17 mouse cellular contexts compared by ENCODE assay signal in the genomic region with DNA sequence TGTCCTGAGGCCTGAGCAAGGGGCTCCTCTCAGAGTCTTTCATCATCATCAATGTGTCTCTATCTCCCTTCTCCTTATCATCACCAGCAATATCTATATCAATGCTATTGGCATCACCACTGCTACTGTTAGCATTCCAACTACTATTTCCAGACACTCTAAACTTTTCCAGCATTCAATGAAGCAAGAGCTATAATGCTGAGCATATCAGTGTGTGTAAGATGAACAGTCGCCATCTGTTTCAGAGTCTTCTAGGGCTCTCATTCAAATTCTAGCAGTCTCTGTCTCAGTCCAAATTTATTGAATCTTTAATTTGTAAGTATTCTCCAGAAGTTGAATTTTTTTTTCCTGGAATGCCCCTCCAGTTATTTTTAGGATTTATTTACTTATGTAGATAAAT.
DNase-seq lines count a peak whose midpoint lies in the region; ATAC-seq lines count a peak whose summit lies in the region.
"Had no signal": no experiment of that assay in that cellular context is flagged by ENCODE, and none has a peak within 500 bp of the region (broad histone marks: within the 10 kb centered on the region; RNA-seq: fewer than 3 reads in every experiment).

No protein-coding gene starts in this region.

- no peaks in the 10 kb centered on the region for H3K4me1 ChIP-seq in forebrain, embryonic 16.5 days (replicated peaks; ENCODE audit: control insufficient read depth, insufficient read depth, low read length)
- no peaks in the 10 kb centered on the region for H3K4me1 ChIP-seq in forebrain, embryonic 11.5 days (replicated peaks; ENCODE audit: control insufficient read depth, insufficient read depth, low read length)
- H3K4me1 ChIP-seq: embryonic facial prominence, embryonic 10.5 days; embryonic facial prominence, embryonic 12.5 days; forebrain, embryonic 12.5 days had no signal

- H3K9me3 ChIP-seq in forebrain, embryonic 16.5 days (ENCODE audit: control insufficient read depth, low read length) = no peaks in the 10 kb centered on the region
- H3K9me3 ChIP-seq in forebrain, embryonic 11.5 days (ENCODE audit: control insufficient read depth, low read length) = no peaks in the 10 kb centered on the region
- H3K9me3 ChIP-seq: embryonic facial prominence, embryonic 10.5 days; embryonic facial prominence, embryonic 12.5 days; forebrain, embryonic 12.5 days had no signal

- no peak overlapping the region for H3K27ac ChIP-seq in forebrain, embryonic 16.5 days (ENCODE audit: low read length)
- H3K27ac ChIP-seq in forebrain, embryonic 11.5 days (ENCODE audit: low read depth, low read length) = no peak overlapping the region
- H3K27ac ChIP-seq: embryonic facial prominence, embryonic 10.5 days; embryonic facial prominence, embryonic 12.5 days; forebrain, embryonic 12.5 days had no signal

- no peaks in the 10 kb centered on the region for H3K27me3 ChIP-seq in forebrain, embryonic 16.5 days (replicated peaks; ENCODE audit: control insufficient read depth, insufficient read depth, low read length)
- H3K27me3 ChIP-seq in forebrain, embryonic 11.5 days (ENCODE audit: control insufficient read depth, insufficient read depth, low read length) = no peaks in the 10 kb centered on the region
- H3K27me3 ChIP-seq: embryonic facial prominence, embryonic 12.5 days; forebrain, embryonic 12.5 days had no signal

- no peak overlapping the region for H3K4me2 ChIP-seq in forebrain, embryonic 16.5 days (ENCODE audit: low read length)
- no peak overlapping the region for H3K4me2 ChIP-seq in forebrain, embryonic 11.5 days (ENCODE audit: low read depth, low read length, severe bottlenecking)
- H3K4me2 ChIP-seq: embryonic facial prominence, embryonic 12.5 days; forebrain, embryonic 12.5 days had no signal

- H3K36me3 ChIP-seq in forebrain, embryonic 16.5 days (ENCODE audit: control insufficient read depth, insufficient read depth) = no peaks in the 10 kb centered on the region
- no peaks in the 10 kb centered on the region for H3K36me3 ChIP-seq in forebrain, embryonic 11.5 days (ENCODE audit: control insufficient read depth, insufficient read depth, low read length)
- H3K36me3 ChIP-seq: embryonic facial prominence, embryonic 10.5 days; embryonic facial prominence, embryonic 12.5 days; forebrain, embryonic 12.5 days had no signal

- intact Hi-C loops in left cerebral cortex, postnatal 4 days (cut with DNase I) = no loop called here

- ATAC-seq in forebrain, embryonic 16.5 days = peak; percentile 69
- no peak for ATAC-seq in forebrain, embryonic 11.5 days (replicated peaks; ENCODE audit: low FRiP score)
- peak; percentile 76 for ATAC-seq in frontal cortex, adult (ENCODE audit: low TSS enrichment)

- H3K4me3 ChIP-seq in forebrain, embryonic 16.5 days (replicated peaks; ENCODE audit: low read length) = no peak overlapping the region
- no peak overlapping the region for H3K4me3 ChIP-seq in forebrain, embryonic 11.5 days (ENCODE audit: low read depth, low read length)
- H3K4me3 ChIP-seq: embryonic facial prominence, embryonic 10.5 days; embryonic facial prominence, embryonic 12.5 days; forebrain, embryonic 12.5 days had no signal

- DNase-seq in forebrain, embryonic 11.5 days (ENCODE audit: low spot score) = no peak
- DNase-seq in frontal cortex, postnatal 10 days (ENCODE audit: low spot score in 2 of 2) = no peak
- peak; percentile 42 for DNase-seq in telencephalon, adult 2 months (ENCODE audit: low read depth, low spot score)
- no peak for DNase-seq in left cerebral cortex, postnatal 4 days
- DNase-seq: adrenal gland, adult 2 months; adrenal gland, postnatal 10 days; adrenal gland, postnatal 25 days; cerebellum, adult 11-12 months; cerebellum, adult 2 months; cerebellum, adult 9-10 months; cerebellum, postnatal 10 days; cerebellum, postnatal 25 days had no signal

- WGBS in forebrain, embryonic 16.5 days = 93% methylated on average over 1 of the region's 1 CpGs
- WGBS in forebrain, embryonic 11.5 days = 97% methylated on average over 1 of the region's 1 CpGs

- H3K9ac ChIP-seq in forebrain, embryonic 16.5 days (replicated peaks; ENCODE audit: low read depth, low read length) = no peak overlapping the region
- H3K9ac ChIP-seq in forebrain, embryonic 11.5 days (ENCODE audit: low read length) = no peak overlapping the region
- H3K9ac ChIP-seq: embryonic facial prominence, embryonic 12.5 days; forebrain, embryonic 12.5 days had no signal
